Mouse (Mus musculus): ENCODE measurements around the gene Slc8a1. TPM values are rescaled to one million over a fixed set of nuclear protein-coding genes. Genes with fewer than 3 reads are reported as not detected.

Slc8a1 gene
- polyA plus RNA-seq, 1 experiment from 2014 or later = 5.8 TPM

- no peak for ATAC-seq (ENCODE audit: insufficient number of reproducible peaks, low FRiP score, low TSS enrichment, low read depth)
- Histone ChIP-seq H3K27me3 (no peaks in the 10 kb centered on the region), H3K4me1 (no peaks in the 10 kb centered on the region; the same call in 1 of the 2 replicates), H3K9me3 (no peaks in the 10 kb centered on the region), H3K9ac (no peak overlapping the region), H3K4me2 (no peak overlapping the region), H3K36me3 (no peaks in the 10 kb centered on the region), H3K4me3 (no peak overlapping the region), H3K27ac (no peak overlapping the region)
- WGBS = 79% methylated on average over 3 of the region's 3 CpGs
These were observed 187.3 kb downstream of the Slc8a1 start for GRCm38 (mm10) chr17:81550864-81551263.

GRCm38 (mm10) chr17:81548016-81548415 is 190.2 kb downstream of the Slc8a1 start:
- no peaks in the 10 kb centered on the region for H3K9me3 ChIP-seq

DNA sequence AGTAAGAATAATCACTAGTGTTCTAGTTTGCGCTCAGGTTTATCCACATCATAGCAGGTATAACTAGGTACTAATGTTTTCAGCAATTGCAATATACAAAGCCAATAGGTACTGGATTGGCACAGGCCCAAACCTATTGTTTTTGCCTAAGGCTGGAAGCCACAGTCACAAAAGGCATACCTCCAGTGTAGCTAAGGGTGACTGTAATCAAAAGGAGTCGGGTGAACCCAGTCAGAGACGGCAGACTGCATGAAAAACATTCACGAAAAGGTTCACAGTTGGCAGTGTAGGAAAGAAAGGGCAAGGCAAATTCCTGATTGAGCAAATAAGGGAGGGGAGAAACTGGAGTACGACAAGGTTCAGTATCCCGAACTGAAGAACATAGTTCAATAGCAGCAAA is 191.7 kb downstream of the Slc8a1 start:
- 79% methylated on average over 6 of the region's 6 CpGs for WGBS
- no peak for ATAC-seq (ENCODE audit: insufficient number of reproducible peaks, low FRiP score, low TSS enrichment, low read depth)
- Histone ChIP-seq H3K9me3 (no peaks in the 10 kb centered on the region), H3K36me3 (no peaks in the 10 kb centered on the region), H3K4me1 (peaks cover 5% of the 10 kb centered on the region; the same call in 1 of the 2 replicates), H3K9ac (no peak overlapping the region), H3K27ac (no peak overlapping the region), H3K27me3 (no peaks in the 10 kb centered on the region), H3K4me3 (no peak overlapping the region), H3K4me2 (no peak overlapping the region)

More at GRCm38 (mm10) chr17:81548016-81548415, 190.2 kb downstream of the Slc8a1 start:
- Histone ChIP-seq H3K4me2 (no peak overlapping the region), H3K27me3 (no peaks in the 10 kb centered on the region), H3K36me3 (no peaks in the 10 kb centered on the region), H3K4me1 (no peaks in the 10 kb centered on the region; the same call in 1 of the 2 replicates), H3K4me3 (no peak overlapping the region), H3K9ac (no peak overlapping the region), H3K27ac (no peak overlapping the region)
- no peak for ATAC-seq (ENCODE audit: insufficient number of reproducible peaks, low FRiP score, low TSS enrichment, low read depth)
- WGBS = 34% methylated on average over 4 of the region's 4 CpGs

GRCm38 (mm10) chr17:81546012-81546411 is 192.2 kb downstream of the Slc8a1 start:
- no peak overlapping the region for H3K9ac ChIP-seq
- H3K27ac ChIP-seq = no peak overlapping the region
- no peak overlapping the region for H3K4me2 ChIP-seq
- H3K27me3 ChIP-seq = no peaks in the 10 kb centered on the region
- WGBS = 91% methylated on average over 5 of the region's 5 CpGs
- no peaks in the 10 kb centered on the region for H3K9me3 ChIP-seq
- H3K36me3 ChIP-seq = no peaks in the 10 kb centered on the region
- no peak for ATAC-seq (ENCODE audit: insufficient number of reproducible peaks, low FRiP score, low TSS enrichment, low read depth)
- no peak overlapping the region for H3K4me3 ChIP-seq
- peaks cover 5% of the 10 kb centered on the region; the same call in 1 of the 2 replicates for H3K4me1 ChIP-seq

- Histone ChIP-seq H3K9me3 (no peaks in the 10 kb centered on the region), H3K4me2 (no peak overlapping the region), H3K27ac (no peak overlapping the region), H3K4me1 (peaks cover 5% of the 10 kb centered on the region; the same call in 1 of the 2 replicates), H3K27me3 (no peaks in the 10 kb centered on the region), H3K4me3 (no peak overlapping the region), H3K36me3 (no peaks in the 10 kb centered on the region), H3K9ac (no peak overlapping the region)
- no peak for ATAC-seq (ENCODE audit: insufficient number of reproducible peaks, low FRiP score, low TSS enrichment, low read depth)
- 77% methylated on average over 3 of the region's 3 CpGs for WGBS
These were observed 193.3 kb downstream of the Slc8a1 start for GRCm38 (mm10) chr17:81544926-81545325.

- H3K27me3 ChIP-seq = no peaks in the 10 kb centered on the region
- H3K9ac ChIP-seq = no peak overlapping the region
- no peak overlapping the region for H3K27ac ChIP-seq
- peaks cover 8% of the 10 kb centered on the region; the same call in 1 of the 2 replicates for H3K4me1 ChIP-seq
- no peak overlapping the region for H3K4me3 ChIP-seq
- H3K36me3 ChIP-seq = no peaks in the 10 kb centered on the region
- no peaks in the 10 kb centered on the region for H3K9me3 ChIP-seq
- no peak for ATAC-seq (ENCODE audit: insufficient number of reproducible peaks, low FRiP score, low TSS enrichment, low read depth)
- 80% methylated on average over 12 of the region's 12 CpGs for WGBS
- no peak overlapping the region for H3K4me2 ChIP-seq
These were observed 195.6 kb downstream of the Slc8a1 start for GRCm38 (mm10) chr17:81542313-81543185.

- WGBS = 61% methylated on average over 9 of the region's 9 CpGs
- no peak overlapping the region for H3K4me2 ChIP-seq
- peaks cover 8% of the 10 kb centered on the region; the same call in 1 of the 2 replicates for H3K4me1 ChIP-seq
- no peaks in the 10 kb centered on the region for H3K27me3 ChIP-seq
- no peak overlapping the region for H3K27ac ChIP-seq
- no peak overlapping the region for H3K4me3 ChIP-seq
- H3K9ac ChIP-seq = no peak overlapping the region
- no peaks in the 10 kb centered on the region for H3K9me3 ChIP-seq
- no peak for ATAC-seq (ENCODE audit: insufficient number of reproducible peaks, low FRiP score, low TSS enrichment, low read depth)
- no peaks in the 10 kb centered on the region for H3K36me3 ChIP-seq
These were observed 199.7 kb downstream of the Slc8a1 start for GRCm38 (mm10) chr17:81538163-81539160.

GRCm38 (mm10) chr17:81536093-81536492 is 202.1 kb downstream of the Slc8a1 start:
- H3K4me2 ChIP-seq = no peak overlapping the region
- no peak overlapping the region for H3K9ac ChIP-seq
- no peaks in the 10 kb centered on the region for H3K27me3 ChIP-seq
- no peak for ATAC-seq (ENCODE audit: insufficient number of reproducible peaks, low FRiP score, low TSS enrichment, low read depth)
- no peaks in the 10 kb centered on the region for H3K9me3 ChIP-seq
- H3K27ac ChIP-seq = no peak overlapping the region
- 90% methylated on average over 3 of the region's 3 CpGs for WGBS
- H3K4me1 ChIP-seq = 0 out of 2 replicates have a peak, but pooled peaks cover 3% of the 10 kb centered on the region
- H3K36me3 ChIP-seq = no peaks in the 10 kb centered on the region
- H3K4me3 ChIP-seq = no peak overlapping the region

DNA sequence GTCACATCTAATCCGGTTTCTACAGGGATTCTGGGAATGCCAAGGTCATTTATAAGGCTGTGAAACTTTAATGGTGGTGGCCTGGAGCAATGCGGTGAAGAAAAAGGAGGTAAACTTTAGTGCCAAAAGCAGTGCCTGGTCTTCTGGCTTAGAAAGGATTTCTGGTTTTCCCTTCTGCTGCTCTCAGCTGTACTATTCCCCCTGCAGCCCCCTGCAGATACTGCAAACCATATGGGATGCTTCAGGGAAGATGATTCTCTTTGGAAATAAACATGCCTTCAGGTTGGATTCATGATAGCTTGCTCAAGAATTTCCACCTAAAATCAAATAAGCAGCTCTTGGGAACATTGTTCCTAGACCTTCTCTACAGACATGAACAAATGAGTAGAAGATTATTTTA is 208.3 kb downstream of the Slc8a1 start:
- no peaks in the 10 kb centered on the region for H3K36me3 ChIP-seq
- H3K27me3 ChIP-seq = no peaks in the 10 kb centered on the region
- no peaks in the 10 kb centered on the region for H3K9me3 ChIP-seq
- no peak overlapping the region for H3K4me2 ChIP-seq
- no peak for ATAC-seq (ENCODE audit: insufficient number of reproducible peaks, low FRiP score, low TSS enrichment, low read depth)
- no peak overlapping the region for H3K4me3 ChIP-seq
- H3K27ac ChIP-seq = no peak overlapping the region
- H3K9ac ChIP-seq = no peak overlapping the region
- WGBS = 32% methylated on average over 2 of the region's 2 CpGs
- H3K4me1 ChIP-seq = peaks cover 12% of the 10 kb centered on the region

DNA sequence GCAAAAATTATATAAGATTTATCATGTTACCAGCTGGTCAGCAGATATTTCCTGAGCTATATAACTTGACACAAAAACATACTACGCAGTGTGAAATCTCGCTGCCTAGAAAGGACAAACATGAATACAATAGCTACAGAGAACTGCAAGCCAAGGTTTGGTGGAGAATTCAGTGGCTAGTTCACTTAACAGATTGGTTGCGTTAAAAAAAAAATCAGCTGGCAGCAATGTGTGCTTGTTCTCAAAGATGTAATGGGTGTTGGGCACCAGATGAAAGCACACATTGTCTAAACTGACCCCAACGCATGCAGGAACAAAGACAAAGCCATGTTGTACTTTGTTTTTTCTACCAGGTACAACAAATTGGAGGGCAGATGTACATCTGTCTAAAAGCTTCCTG is 209.2 kb downstream of the Slc8a1 start:
- Histone ChIP-seq H3K9me3 (no peaks in the 10 kb centered on the region), H3K9ac (no peak overlapping the region), H3K27me3 (no peaks in the 10 kb centered on the region), H3K4me3 (no peak overlapping the region), H3K27ac (no peak overlapping the region), H3K36me3 (no peaks in the 10 kb centered on the region), H3K4me2 (no peak overlapping the region), H3K4me1 (peaks cover 16% of the 10 kb centered on the region)
- 61% methylated on average over 4 of the region's 4 CpGs for WGBS
- ATAC-seq (ENCODE audit: insufficient number of reproducible peaks, low FRiP score, low TSS enrichment, low read depth) = no peak

GRCm38 (mm10) chr17:81526463-81526862 is 211.7 kb downstream of the Slc8a1 start:
- no peak overlapping the region for H3K4me3 ChIP-seq
- H3K27ac ChIP-seq = no peak overlapping the region
- WGBS = 78% methylated on average over 3 of the region's 3 CpGs

More at GRCm38 (mm10) chr17:81526463-81526862, 211.7 kb downstream of the Slc8a1 start:
- H3K9me3 ChIP-seq = no peaks in the 10 kb centered on the region
- no peak for ATAC-seq (ENCODE audit: insufficient number of reproducible peaks, low FRiP score, low TSS enrichment, low read depth)
- no peak overlapping the region for H3K4me2 ChIP-seq
- no peaks in the 10 kb centered on the region for H3K27me3 ChIP-seq
- no peak overlapping the region for H3K9ac ChIP-seq
- H3K4me1 ChIP-seq = peaks cover 16% of the 10 kb centered on the region
- no peaks in the 10 kb centered on the region for H3K36me3 ChIP-seq

All from limb, embryonic 15.5 days (tissue).